Mouse (Mus musculus): Measurements from ENCODE around the gene Mt3. TPM values are rescaled to one million over a fixed set of nuclear protein-coding genes. Genes with fewer than 3 reads are reported as not detected.
"Not testable (repeated sequence)": the region's sequence is repeated elsewhere in the genome, so short reads cannot be mapped to it uniquely, and the experiment has no call there.

Gene Mt3
- total RNA-seq, 2 experiments from 2014 or later = 452 to 527 TPM

DNA sequence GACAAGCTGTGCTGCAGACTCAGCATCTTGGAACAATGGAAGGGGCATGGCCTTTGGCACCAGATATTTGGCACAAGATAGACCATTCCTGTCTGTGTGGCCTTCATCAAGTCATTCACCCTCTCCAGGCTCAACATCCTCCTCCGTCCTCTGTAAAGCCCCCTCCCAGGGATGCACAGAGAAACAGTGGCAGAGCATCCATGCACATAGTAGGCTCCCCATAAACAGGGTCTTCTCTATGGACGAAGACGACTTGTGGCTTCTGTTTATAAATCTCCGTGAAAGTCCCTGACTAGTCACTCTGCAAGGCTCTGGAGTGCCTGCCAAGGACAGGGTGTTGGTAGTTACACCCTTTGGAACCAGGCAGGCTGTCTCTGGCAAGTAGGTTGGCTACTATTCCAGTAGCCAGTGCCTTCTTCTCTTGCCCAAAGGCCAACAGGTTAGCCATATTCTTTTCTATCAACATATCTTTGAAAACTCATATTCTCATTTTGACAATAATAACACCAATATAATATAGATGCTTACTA lies 12.1 kb upstream of the Mt3 start:
- intact Hi-C loops (cut with DNase I) = no loop called here
- DNase-seq (ENCODE audit: extremely low spot score in 1 of 2, low spot score in 2 of 2) = no peak

DNA sequence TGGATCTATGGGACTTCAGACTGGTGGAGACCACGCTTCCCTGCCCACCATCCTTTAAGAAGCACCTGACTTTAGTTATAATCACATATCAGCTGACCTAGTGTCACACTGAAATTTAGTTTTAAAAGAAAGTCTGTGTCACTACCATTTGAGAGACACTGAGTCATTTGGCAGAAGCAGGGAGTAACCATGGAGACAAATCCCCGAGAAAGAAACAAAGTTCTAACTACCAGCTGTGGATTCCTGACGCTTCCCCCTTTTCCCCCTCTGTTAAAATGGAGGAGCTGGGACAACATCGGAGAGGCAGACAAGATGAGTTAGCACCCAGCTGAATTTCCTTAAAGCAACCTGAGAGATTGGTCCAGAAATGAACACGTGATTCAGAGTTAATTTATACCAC lies 4.2 kb upstream of the Mt3 start:
- intact Hi-C loops (cut with DNase I) = no loop called here
- DNase-seq (ENCODE audit: extremely low spot score in 1 of 2, low spot score in 2 of 2) = peak in 1 of 2 experiments; percentile 41

DNA sequence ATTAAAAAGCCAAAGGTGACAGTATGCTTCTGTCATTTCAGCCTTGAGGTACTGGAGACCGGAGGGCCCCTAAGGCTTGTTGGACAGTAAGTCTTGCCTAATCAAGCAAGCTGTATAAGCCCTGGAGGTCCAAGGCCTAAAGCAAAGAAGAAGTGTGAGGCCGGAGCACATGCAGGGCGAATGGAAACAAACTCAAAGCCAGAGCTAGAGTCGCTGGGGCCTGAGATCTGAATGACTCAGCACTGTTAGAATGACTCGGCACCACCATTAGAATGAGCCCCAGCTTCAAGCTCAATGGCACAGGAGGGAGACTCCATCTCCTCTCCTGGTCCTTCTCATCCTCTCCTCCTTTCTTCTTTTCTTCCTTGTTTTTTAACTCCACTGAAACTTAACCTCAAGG lies 1.5 kb upstream of the Mt3 start:
- intact Hi-C loops (cut with DNase I) = loop anchor here (5.0 kb wide), 1 partner anchor 49 kb away; no protein-coding TSS in a partner anchor
- DNase-seq (ENCODE audit: extremely low spot score in 1 of 2, low spot score in 2 of 2) = no peak

DNA sequence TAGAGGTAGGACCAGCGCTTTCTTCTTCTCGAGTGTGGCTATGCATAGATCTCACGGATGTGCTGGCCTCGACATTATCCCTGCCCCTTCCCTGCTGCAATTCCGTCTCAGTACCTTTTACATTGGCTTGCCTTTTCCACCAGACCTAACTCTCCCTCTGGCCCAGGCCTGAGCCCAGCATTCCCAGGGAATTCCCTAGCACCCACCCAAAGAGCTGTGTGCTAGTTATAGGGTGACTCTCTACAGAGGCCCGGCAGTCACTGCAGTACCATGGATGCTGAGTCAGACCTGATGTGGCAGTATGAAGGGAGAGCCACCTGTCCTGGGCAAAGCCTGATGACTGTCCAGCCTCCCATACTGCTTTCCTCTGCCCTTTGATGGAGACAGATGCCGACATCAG lies 1.0 kb downstream of the Mt3 start:
- DNase-seq (ENCODE audit: extremely low spot score in 1 of 2, low spot score in 2 of 2) = no peak
- intact Hi-C loops (cut with DNase I) = loop anchor here (5.0 kb wide), 1 partner anchor 51 kb away; no protein-coding TSS in a partner anchor

DNA sequence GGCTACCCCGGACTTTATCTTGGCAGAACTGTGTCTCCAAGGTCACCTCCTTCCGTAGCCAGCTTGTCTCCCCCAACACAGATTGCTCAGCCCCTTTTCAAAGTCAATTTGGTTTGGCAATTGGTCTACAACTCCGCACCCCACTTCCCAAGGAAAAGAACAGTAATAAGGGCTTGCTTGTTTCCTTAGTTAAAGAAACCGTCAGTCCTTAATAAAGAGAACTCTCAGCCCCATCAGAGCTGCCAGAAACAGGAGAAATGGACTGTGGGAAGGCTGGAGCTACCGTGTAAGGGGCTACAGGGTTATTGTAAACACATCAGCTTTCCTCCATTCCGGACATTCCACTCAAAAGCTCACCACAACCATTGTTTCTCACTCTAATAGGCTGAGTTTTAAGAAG lies 2.1 kb downstream of the Mt3 start:
- intact Hi-C loops (cut with DNase I) = loop anchor here (5.0 kb wide), 1 partner anchor 52 kb away; no protein-coding TSS in a partner anchor
- DNase-seq (ENCODE audit: extremely low spot score in 1 of 2, low spot score in 2 of 2) = peak in 1 of 2 experiments; percentile 45

DNA sequence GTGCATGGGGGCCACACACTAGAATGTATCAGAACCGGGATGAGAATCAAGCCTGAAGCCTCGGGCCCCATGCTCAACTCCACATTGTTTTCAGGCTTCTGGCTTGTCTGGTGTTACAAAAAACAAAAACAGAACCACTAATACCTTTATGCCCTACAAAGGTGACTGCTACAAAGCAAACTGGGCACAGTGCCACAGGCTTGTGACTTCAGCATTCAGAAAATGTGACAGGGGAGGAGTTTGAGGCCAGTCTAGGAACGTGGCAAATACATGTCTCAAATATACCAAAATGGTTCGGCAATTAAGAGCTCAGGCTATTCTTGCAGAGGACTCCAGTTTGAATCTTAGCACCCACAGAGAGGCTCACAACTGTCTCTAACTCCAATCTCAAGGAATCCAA lies 3.7 kb downstream of the Mt3 start:
- no peak for DNase-seq (ENCODE audit: extremely low spot score in 1 of 2, low spot score in 2 of 2)
- intact Hi-C loops (cut with DNase I) = no loop called here

DNA sequence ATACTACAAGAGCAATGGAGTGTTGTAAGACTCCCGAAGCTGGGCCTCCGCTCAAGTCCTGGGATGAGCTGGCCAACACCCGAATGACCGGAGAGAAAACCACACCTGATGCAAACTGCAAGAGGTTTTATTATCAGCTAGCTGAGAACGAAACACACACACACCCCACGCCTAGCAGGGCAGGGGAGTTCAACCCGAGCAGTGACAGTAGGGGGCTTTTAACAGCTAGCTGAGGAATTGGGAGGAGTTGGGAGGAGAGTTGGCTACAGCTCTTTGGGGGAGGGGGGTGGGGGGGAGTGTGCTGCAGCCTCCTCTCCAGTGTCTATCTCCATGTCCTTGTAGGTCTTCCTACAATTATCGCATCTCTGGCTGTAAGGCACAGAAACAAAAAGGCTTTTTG lies 13.4 kb downstream of the Mt3 start:
- DNase-seq (ENCODE audit: extremely low spot score in 1 of 2, low spot score in 2 of 2) = not testable (repeated sequence)
- intact Hi-C loops (cut with DNase I) = loop anchor here (5.0 kb wide), 1 partner anchor 37 kb away; no protein-coding TSS in a partner anchor

DNA sequence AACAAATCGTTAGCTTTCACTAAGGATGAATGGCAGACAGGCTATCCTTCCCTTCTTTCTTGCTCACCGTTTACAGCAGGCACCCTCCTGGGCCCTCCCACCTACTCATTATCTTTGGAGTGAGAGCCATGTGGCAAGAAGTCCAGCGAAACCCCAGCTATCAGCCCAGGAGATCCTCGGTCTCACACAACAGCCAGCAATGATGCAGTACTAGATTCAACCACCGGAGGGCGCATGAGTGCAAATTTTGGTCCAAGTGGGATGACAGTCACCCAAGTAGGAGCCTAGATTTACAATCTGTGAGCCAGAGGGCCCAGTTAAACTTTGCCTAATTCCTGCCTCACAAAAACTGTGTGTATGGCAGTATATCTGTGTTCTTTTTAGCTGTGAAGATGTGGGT lies 14.8 kb downstream of the Mt3 start:
- intact Hi-C loops (cut with DNase I) = loop anchor here (5.0 kb wide), 1 partner anchor 35 kb away; no protein-coding TSS in a partner anchor
- peak; percentile 83 to 88 for DNase-seq (ENCODE audit: extremely low spot score in 1 of 2, low spot score in 2 of 2)

DNA sequence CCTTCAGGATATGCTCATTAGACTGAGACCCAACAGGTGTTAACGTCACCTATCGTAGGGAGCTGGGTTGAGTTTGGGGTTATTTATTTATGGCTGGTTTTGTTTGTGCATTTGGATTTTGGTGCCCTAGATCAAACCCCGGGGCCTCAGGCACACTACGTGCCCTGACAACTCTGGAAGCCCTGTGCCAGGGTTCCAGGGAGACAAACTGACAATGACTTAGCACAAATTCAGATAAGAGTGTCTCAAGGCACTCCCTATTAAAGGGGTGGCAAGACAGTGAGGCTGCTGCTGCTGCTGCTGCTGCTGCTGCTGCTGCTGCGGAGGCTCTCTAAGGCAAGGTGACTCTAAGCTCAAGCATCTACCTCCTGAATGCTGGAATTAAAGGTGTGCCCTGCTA lies 17.1 kb downstream of the Mt3 start:
- no peak for DNase-seq (ENCODE audit: extremely low spot score in 1 of 2, low spot score in 2 of 2)
- intact Hi-C loops (cut with DNase I) = loop anchor here (5.0 kb wide), 1 partner anchor 33 kb away; no protein-coding TSS in a partner anchor

DNA sequence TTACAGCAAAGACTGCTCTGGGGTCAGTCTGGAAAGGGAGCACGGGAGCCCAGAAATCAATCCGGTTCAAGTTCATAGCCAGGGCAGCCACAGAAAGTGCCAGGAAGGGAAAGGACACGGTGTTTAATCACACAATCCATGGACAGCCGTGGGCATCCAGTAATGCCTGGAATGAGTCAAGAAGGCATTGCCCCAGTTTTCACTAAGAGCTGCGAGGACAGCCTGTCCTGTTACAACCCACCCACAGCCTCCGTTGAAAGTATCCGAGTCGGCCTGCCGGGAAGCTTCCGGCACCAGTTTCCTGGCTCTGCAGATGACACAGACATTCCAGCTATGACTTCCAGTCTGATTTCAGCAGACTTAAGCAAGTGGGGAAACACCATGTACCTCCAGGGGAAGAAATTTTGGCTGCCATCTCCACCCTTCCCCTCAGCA lies 18.9 kb downstream of the Mt3 start:
- DNase-seq (ENCODE audit: extremely low spot score in 1 of 2, low spot score in 2 of 2) = peak in 1 of 2 experiments; percentile 56

DNA sequence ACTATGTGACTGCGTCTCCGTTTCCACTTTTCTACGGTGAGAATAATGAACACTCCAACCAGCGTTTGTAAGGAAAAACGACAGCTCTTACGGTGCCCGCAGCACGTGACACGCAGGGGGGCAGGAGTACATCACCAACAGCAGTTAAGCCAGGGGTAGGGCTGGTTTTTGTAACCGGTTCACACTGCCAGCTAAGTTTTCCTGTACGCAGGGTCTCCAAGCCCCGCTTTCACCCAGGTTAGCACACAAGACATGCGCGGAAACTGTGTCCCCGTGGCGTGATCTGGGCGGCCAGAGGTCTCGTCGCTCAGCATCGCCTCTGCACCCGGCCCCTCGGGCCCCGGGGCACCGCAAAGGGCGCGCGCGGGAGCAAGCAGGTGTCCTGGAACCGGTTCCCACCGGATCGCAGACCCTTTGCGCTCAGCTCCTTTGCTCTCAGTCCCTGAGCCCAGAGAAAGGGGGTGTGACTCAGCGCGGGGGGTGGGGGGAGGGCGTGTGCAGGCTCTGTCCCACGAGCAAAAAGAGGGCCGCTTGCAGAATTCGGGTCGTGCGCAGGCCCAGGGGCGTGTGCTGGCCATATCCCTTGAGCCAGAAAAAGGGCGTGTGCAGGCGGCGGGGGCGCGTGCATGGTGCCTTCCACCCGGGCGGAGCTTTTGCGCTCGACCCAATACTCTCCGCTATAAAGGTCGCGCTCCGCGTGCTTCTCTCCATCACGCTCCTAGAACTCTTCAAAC lies 19.8 kb downstream of the Mt3 start, which contains the start of gene Mt2:
Mt2 (plus strand) TSS at position 590 of the 734 bp plus-strand sequence.
- DNase-seq (ENCODE audit: extremely low spot score in 1 of 2, low spot score in 2 of 2) = peak in 1 of 2 experiments; percentile 90
- intact Hi-C loops (cut with DNase I) = no loop called here

More for the DNA sequence above, 18.9 kb downstream of the Mt3 start:
- intact Hi-C loops (cut with DNase I) = no loop called here

DNA sequence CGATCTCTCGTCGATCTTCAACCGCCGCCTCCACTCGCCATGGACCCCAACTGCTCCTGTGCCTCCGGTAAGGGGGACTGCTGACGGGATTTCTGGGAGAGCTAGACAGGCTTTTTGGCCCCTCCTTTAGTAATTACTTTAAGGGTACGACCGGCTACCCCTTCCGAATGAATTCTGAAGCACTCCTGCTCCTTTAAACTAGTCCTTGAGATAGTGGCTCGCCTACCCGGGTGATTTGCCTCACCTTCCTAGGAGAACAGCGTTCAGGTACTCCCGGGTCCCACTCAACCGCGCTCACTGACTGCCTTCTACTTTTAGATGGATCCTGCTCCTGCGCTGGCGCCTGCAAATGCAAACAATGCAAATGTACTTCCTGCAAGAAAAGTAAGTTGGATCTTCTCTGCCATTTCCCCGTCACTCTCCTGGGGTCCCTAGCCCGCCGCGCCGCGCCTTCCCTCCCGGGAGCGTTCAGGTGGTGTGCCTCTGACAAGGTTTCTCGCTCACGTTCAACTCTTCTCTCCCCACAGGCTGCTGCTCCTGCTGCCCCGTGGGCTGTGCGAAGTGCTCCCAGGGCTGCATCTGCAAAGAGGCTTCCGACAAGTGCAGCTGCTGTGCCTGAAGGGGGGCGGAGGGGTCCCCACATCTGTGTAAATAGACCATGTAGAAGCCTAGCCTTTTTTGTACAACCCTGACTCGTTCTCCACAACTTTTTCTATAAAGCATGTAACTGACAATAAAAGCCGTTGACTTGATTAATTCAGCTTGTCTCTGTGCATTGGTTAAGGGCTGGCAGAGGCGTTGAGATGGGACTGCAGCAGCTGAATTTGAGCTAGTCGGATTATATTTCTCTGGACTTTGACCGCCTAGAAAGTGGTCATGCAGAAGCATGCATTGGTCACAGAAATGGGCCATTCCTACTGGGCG lies 20.7 kb downstream of the Mt3 start:
- intact Hi-C loops (cut with DNase I) = no loop called here
- DNase-seq (ENCODE audit: extremely low spot score in 1 of 2, low spot score in 2 of 2) = peak in 1 of 2 experiments; percentile 43

DNA sequence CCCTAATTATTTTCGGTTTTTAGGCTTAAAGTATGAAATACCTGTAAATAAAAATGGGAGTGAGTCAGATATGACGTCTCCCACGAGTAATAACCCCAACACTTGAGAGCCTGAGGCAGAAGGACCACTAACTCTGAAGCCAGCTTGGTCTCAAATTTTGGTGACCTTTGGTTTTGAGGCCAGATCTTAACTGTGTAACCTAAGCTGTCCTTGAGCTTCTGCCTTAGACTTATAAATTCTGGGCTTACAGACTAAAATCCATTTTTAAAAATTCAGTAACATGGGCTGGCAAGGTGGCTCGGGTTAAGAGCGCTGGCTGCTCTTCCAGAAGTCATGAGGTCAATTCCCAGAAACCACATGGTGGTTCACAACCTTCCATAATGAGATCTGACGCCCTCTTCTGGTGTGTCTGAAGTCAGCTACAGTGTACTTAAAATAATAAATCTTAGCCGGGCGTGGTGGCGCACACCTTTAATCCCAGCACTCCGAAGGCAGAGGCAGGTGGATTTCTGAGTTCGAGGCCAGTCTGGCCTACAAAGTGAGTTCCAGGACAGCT lies 21.5 kb downstream of the Mt3 start:
- no peak for DNase-seq (ENCODE audit: extremely low spot score in 1 of 2, low spot score in 2 of 2)
- intact Hi-C loops (cut with DNase I) = no loop called here

DNA sequence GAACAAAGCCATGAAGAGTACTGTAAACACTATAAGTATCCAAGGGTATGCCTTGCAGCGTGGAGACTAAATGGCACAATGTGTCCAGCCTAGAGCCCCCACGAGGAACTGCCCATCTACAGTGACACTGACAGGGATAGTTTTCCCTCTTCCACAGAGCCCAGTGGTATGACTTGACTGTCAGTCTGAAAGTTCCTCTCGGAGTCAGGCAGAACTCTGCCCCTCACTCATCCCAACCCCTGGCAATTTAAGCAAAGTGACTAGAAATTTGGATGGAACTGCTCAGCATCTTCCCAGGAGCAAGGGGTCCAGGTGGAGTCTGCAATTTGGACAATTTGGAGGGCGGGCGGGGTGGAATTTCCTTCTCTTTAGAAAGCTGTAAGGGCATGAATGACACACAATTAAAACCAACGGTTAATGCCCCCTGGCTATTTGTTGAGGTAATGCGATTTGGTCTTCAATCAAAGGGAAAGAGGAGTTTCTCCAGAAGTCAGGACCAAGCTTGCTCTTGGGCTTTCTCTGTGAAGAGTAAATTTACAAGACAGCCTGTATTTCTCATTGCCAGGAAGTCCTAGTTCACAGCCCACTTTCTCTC lies 22.3 kb downstream of the Mt3 start:
- intact Hi-C loops (cut with DNase I) = no loop called here
- no peak for DNase-seq (ENCODE audit: extremely low spot score in 1 of 2, low spot score in 2 of 2)

DNA sequence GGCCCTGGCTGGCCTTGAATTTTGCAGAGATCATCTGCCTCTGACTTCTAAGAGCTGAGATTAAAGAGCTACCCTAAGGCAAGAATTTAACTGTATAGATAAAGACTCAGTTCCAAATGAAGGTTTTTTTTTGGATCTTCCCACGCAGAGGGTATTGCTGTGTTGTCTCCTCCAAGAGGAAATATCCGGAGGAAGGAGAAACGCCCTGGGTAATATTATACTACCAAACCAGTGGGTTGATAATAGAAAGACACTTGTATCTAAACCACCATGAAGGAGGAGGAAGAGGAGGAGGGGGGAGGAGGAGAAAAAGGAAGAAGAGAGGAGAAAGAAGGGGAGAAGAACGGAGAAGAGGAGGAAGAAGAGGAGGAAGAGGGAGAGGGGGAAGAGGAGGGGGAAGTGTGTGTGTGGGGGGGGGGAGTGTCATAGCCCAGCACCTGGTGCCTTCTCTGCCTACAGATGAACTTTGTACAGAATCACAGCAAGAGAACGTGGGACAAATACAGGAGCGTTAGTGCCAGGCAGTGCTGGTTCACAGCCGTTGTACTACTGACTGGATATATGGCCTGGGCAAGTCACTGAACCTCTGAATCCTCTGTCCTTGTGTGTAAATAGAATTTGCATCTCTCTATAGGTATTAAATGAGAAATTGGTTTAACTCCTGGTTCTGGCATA lies 25.4 kb downstream of the Mt3 start:
- intact Hi-C loops (cut with DNase I) = no loop called here
- DNase-seq (ENCODE audit: extremely low spot score in 1 of 2, low spot score in 2 of 2) = no peak

DNA sequence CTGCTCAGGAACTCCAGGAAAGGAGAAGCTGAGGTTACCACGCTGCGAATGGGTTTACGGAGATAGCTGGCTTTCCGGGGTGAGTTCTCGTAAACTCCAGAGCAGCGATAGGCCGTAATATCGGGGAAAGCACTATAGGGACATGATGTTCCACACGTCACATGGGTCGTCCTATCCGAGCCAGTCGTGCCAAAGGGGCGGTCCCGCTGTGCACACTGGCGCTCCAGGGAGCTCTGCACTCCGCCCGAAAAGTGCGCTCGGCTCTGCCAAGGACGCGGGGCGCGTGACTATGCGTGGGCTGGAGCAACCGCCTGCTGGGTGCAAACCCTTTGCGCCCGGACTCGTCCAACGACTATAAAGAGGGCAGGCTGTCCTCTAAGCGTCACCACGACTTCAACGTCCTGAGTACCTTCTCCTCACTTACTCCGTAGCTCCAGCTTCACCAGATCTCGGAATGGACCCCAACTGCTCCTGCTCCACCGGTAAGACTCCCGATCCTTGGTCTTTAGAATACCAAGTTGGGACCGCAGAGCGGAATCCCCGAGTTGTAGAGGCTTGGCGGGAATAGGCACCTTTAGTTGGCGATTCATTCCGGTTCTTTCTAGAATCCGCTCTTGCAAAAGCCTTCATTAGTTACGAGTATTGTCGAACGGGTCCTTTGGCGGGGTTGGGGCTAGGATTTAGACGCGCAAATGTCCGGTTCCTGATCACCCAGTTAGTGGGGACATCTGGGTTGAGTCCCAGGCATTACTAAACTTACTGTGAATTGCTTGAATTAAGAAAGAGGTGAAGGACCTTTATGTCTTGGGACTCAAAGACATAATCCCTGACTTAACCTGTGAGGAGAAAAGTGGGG lies 26.7 kb downstream of the Mt3 start, which contains the start of gene Mt1:
Mt1 (plus strand) TSS at position 226 of the 856 bp plus-strand sequence.
- peak; percentile 79 to 95 for DNase-seq (ENCODE audit: extremely low spot score in 1 of 2, low spot score in 2 of 2)
- intact Hi-C loops (cut with DNase I) = no loop called here

All from left cerebral cortex, postnatal 10 days (tissue).